Mouse (Mus musculus) ES-Bruce4 (cell line): ENCODE data around the gene Olfr1130. TPM values are rescaled to one million over a fixed set of nuclear protein-coding genes. Genes with fewer than 3 reads are reported as not detected.
"Not testable (repeated sequence)": the region's sequence is repeated elsewhere in the genome, so short reads cannot be mapped to it uniquely, and the experiment has no call there.

Source experiments
- H3K27ac ChIP-seq: 2 replicates; pipeline ENCODE4 v1.5.1; 2012; ENCODE audit warnings: low read length, inconsistent platforms; ENCODE audit not compliant: insufficient read depth
- H3K27me3 ChIP-seq: 2 replicates; pipeline ENCODE4 v1.6.1; 2012; ENCODE audit warnings: mild to moderate bottlenecking, low read length, inconsistent platforms; ENCODE audit not compliant: control insufficient read depth, poor library complexity, insufficient read depth, severe bottlenecking
- H3K36me3 ChIP-seq: 2 replicates; pipeline ENCODE4 v1.6.1; 2012; ENCODE audit warnings: inconsistent platforms, mild to moderate bottlenecking, low read length, moderate library complexity; ENCODE audit not compliant: control insufficient read depth, poor library complexity, insufficient read depth, severe bottlenecking
- H3K4me1 ChIP-seq: one replicate; pipeline ENCODE4 v1.8.1; 2011; ENCODE audit warnings: low read length; ENCODE audit not compliant: control insufficient read depth, insufficient read depth
- H3K4me3 ChIP-seq: 2 replicates; pipeline ENCODE4 v1.5.1; 2011; ENCODE audit warnings: low read depth, mild to moderate bottlenecking, low read length
- H3K9ac ChIP-seq: 2 replicates; pipeline ENCODE4 v1.6.1; 2012; ENCODE audit warnings: low read depth, mild to moderate bottlenecking, inconsistent platforms; ENCODE audit not compliant: poor library complexity, severe bottlenecking
- H3K9me3 ChIP-seq: replicated peaks from 2 replicates; pipeline ENCODE4 v1.6.1; 2012; ENCODE audit warnings: mild to moderate bottlenecking, low read length, inconsistent platforms; ENCODE audit not compliant: control insufficient read depth, poor library complexity, insufficient read depth, severe bottlenecking
- CTCF ChIP-seq: IDR thresholded peaks from one replicate; pipeline ENCODE4 v1.8.1; 2011; ENCODE audit warnings: low read depth, low read length
- EP300 ChIP-seq: IDR thresholded peaks from 2 replicates; pipeline ENCODE4 v1.6.1; 2011; ENCODE audit warnings: low read depth, low read length; ENCODE audit not compliant: insufficient read depth
- POLR2A ChIP-seq: IDR thresholded peaks from one replicate; pipeline ENCODE4 v1.8.1; 2011; ENCODE audit warnings: low read length; ENCODE audit not compliant: insufficient read depth
- polyA plus RNA-seq: library from polyadenylated mRNA; stranded (reverse); fragments of >200 nt; gene quantifications from 2 replicates; pipeline ENCODE4 v1.2.4, GENCODE M21; 2011; ENCODE audit warnings: low read depth; ENCODE audit not compliant: missing spikeins, insufficient read depth, insufficient read length

Olfr1130 gene
- polyA plus RNA-seq = not detected in 2 replicates

GRCm38 (mm10) chr2:87605912-87606311 lies at the start of gene Olfr1130:
Olfr1130 (plus strand) TSS chr2:87606212.
- H3K9me3 ChIP-seq, H3K27me3 ChIP-seq, H3K9ac ChIP-seq, H3K27ac ChIP-seq, H3K36me3 ChIP-seq, H3K4me1 ChIP-seq, H3K4me3 ChIP-seq: not testable (repeated sequence)

GRCm38 (mm10) chr2:87573602-87574001 lies 32.4 kb upstream of the Olfr1130 start, which contains the start of gene Olfr1129:
Olfr1129 (plus strand) TSS chr2:87573902.
- H3K4me3 ChIP-seq, H3K36me3 ChIP-seq, H3K4me1 ChIP-seq, H3K9ac ChIP-seq, H3K9me3 ChIP-seq, H3K27me3 ChIP-seq, H3K27ac ChIP-seq: not testable (repeated sequence)

- TF ChIP-seq POLR2A (no peak), EP300 (no peak), CTCF (no peak)
- Histone ChIP-seq H3K36me3 (no peaks in the 10 kb centered on the region), H3K27ac (no peak within 1 kb of the TSS), H3K27me3 (no peaks in the 10 kb centered on the region), H3K9me3 (no peaks in the 10 kb centered on the region), H3K9ac (no peak within 1 kb of the TSS), H3K4me1 (no peaks in the 10 kb centered on the region), H3K4me3 (no peak within 1 kb of the TSS)
Observed at GRCm38 (mm10) chr2:87626804-87627203, 20.8 kb downstream of the Olfr1130 start, which contains the start of gene Olfr1131. Olfr1131 (plus strand) TSS chr2:87627104.

- no peaks in the 10 kb centered on the region for H3K9me3 ChIP-seq
- no peak within 1 kb of the TSS for H3K9ac ChIP-seq
- H3K27me3 ChIP-seq = no peaks in the 10 kb centered on the region
- no peak within 1 kb of the TSS for H3K4me3 ChIP-seq
- H3K36me3 ChIP-seq = no peaks in the 10 kb centered on the region
- H3K4me1 ChIP-seq = no peaks in the 10 kb centered on the region
- no peak for TF ChIP-seq POLR2A
- TF ChIP-seq CTCF = no peak
- no peak for TF ChIP-seq EP300
- H3K27ac ChIP-seq = no peak within 1 kb of the TSS
Observed at GRCm38 (mm10) chr2:87637435-87637834, 31.4 kb downstream of the Olfr1130 start, which contains the start of gene Olfr1132. Olfr1132 (minus strand) TSS chr2:87637535.

- no peaks in the 10 kb centered on the region for H3K36me3 ChIP-seq
- no peaks in the 10 kb centered on the region for H3K4me1 ChIP-seq
- H3K9ac ChIP-seq = no peak overlapping the region
- H3K27ac ChIP-seq = no peak overlapping the region
- TF ChIP-seq CTCF (no peak), POLR2A (no peak), EP300 (no peak)
- no peak overlapping the region for H3K4me3 ChIP-seq
- no peaks in the 10 kb centered on the region for H3K9me3 ChIP-seq
- no peaks in the 10 kb centered on the region for H3K27me3 ChIP-seq
Observed at GRCm38 (mm10) chr2:87642441-87642840, 36.4 kb downstream of the Olfr1130 start.

- no peaks in the 10 kb centered on the region for H3K4me1 ChIP-seq
- no peaks in the 10 kb centered on the region for H3K27me3 ChIP-seq
- H3K4me3 ChIP-seq = no peak within 1 kb of the TSS
- no peaks in the 10 kb centered on the region for H3K36me3 ChIP-seq
- H3K27ac ChIP-seq = no peak within 1 kb of the TSS
- no peak for TF ChIP-seq EP300
- no peak for TF ChIP-seq POLR2A
- no peak for TF ChIP-seq CTCF
- H3K9ac ChIP-seq = no peak within 1 kb of the TSS
- H3K9me3 ChIP-seq = no peaks in the 10 kb centered on the region
Observed at GRCm38 (mm10) chr2:87647274-87647673, 41.3 kb downstream of the Olfr1130 start, which contains the start of gene Olfr1133. Olfr1133 (minus strand) TSS chr2:87647374.
